Mouse (Mus musculus): ENCODE measurements around the gene Pttg1ip.

Gene Pttg1ip

DNA sequence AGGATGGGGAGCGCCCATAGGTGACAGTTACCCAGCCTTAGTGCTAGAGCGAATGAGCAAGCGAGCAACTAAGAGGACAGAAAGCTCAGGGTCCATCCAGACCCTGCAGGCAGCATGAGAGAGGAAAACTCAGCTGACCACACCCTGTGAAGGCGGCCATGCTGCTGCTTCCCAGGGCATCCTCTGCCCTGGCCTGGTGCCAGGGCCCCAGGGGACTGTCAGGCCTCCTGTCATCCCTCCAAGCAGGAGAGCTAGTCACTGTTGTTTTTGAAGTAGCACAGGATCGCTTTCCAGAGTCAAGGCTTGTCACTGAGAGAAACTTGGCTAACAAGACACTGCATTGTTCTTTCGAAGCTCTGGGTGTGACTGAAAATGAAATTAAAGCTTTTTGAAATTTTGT lies 57.4 kb downstream of the Pttg1ip start:
- DNase-seq (ENCODE audit: low spot score) = no peak

DNA sequence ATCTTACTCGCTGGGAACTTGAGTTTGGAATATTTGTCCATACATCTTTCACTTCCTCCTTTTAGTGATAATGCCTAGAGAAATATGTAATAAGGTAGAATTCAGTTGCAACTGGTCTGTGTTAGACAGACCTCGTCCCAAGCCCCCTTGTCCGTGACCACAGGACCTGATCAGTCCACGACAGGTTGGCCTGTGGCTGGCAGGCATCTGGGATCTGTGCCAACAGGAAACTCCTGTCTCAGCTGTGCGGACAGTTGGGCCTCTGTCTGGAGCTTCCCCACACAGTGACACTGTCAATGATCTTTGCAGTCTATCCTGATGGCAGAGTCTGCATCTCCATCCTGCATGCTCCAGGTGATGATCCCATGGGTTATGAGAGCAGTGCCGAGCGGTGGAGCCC lies 61.6 kb downstream of the Pttg1ip start:
- no peak for DNase-seq (ENCODE audit: low spot score)

DNA sequence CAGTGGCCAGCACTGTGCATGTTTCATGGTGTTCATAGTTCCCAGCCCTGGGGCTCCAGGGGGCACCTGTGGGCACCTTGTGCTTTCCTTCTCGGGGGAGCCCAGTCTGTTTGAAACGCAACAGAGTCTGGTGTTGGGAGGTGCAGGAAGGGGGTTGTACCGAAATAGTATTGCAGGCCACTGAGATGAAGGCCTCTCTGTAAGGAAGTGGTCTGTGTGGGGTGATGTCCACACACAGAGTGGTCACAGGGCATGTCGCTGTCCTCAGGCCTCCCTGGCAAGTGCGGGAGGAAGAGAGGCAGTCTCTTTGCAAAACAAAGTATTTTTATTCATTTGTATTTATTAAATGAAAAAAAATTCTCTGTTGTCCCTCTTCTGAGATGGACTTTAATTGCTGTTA lies 64.1 kb downstream of the Pttg1ip start:
- DNase-seq (ENCODE audit: low spot score) = no peak

DNA sequence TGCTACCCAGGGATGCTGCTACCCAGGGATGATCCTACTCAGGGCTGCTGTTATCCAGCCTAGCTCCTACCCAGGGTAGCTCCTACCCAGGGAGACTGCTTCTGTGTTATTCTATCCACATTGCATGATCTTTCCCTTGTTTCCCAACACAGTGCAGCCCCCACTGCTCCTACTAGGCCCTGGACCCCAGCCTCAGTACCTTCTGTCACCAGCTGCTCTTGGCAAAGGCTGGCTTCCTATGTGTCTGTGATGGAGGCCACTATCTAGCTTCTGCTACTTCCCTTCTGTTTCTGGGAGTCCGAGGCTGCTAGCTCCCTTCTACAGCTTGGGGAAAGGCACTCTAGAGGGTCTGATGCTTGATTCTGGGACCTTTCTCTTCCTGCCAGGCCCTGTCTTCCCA lies 65.9 kb downstream of the Pttg1ip start:
- DNase-seq (ENCODE audit: low spot score) = no peak

DNA sequence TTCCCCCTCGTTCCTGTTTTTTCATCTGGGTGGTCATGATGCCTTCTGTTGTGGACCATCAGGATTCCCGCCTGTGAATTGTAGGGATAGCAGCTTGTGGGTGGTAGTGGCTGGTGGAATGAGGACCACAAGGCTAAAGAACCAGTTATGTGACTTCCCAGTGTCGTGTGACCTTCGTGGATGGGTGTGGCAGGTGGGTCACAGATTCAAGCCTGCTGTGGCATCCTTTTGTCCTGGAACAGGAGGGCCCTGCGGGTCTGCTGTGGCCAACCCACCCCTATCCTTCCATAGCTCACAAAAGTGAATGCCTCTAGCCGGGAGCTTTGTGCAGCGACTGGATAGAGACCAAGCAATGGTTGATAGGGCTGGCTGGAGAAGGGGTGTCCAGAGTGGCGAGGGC lies 66.4 kb downstream of the Pttg1ip start:
- no peak for DNase-seq (ENCODE audit: low spot score)

Data from ovary, adult 18-20 months (tissue).